Mouse (Mus musculus): ENCODE results near the gene Mfsd6. TPM values are rescaled to one million over a fixed set of nuclear protein-coding genes. Genes with fewer than 3 reads are reported as not detected.

Gene Mfsd6
- total RNA-seq (2021), result 10 to 100 TPM; 81.2 to 83.3 TPM
- long read RNA-seq, full-length matches to known transcripts, result 35 of 114 reads
- long read RNA-seq, partial matches to known transcripts, result 12 of 114 reads
- long read RNA-seq, other reads (novel, unspliced or antisense), result 67 of 114 reads

DNA sequence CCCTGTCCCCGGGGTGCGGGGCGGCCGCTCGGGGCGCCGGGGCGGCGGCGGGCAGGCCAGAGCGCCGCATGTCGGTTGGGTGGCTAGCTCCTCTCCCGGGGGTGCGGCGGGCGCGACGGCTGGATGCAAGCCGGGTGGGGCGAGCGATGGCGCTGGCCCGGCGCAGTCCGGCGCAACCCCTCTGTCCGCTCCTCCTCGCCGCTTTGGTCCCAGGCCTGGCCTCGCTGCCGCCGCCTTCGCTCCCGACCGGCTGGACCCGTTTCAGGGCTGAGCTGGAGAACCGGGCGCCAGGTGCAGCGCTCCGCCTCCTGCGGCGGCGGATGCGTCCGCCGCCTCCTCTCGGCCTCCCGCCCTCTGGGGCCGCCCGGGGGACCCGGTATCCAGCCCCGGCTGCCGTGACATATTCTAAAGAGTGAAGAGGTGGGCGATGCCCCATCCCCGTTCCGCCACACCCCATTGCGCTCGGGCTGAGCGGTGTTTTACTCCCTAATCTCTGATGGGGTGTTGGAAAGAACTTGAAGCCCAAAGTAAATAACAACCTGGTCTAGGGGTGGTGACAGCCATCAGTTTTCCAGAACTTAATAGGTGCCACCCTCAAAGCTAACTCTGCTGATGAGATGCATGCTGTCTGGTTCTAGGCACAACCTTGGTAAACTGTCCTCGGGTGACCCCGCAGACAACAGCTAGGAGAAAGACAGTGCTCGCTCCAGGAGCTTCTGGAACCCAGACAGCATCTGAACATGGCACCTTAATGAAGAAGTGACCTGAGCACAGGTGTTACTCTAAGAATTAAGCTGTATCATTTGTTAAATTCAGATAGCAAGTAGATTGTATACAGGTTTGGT, at the start of gene Mfsd6:
Mfsd6 (minus strand) TSS at position 407 of the 845 bp plus-strand sequence.
- peak in 1 of 2 experiments; percentile 55 for DNase-seq (ENCODE audit: low spot score in 2 of 2)

DNA sequence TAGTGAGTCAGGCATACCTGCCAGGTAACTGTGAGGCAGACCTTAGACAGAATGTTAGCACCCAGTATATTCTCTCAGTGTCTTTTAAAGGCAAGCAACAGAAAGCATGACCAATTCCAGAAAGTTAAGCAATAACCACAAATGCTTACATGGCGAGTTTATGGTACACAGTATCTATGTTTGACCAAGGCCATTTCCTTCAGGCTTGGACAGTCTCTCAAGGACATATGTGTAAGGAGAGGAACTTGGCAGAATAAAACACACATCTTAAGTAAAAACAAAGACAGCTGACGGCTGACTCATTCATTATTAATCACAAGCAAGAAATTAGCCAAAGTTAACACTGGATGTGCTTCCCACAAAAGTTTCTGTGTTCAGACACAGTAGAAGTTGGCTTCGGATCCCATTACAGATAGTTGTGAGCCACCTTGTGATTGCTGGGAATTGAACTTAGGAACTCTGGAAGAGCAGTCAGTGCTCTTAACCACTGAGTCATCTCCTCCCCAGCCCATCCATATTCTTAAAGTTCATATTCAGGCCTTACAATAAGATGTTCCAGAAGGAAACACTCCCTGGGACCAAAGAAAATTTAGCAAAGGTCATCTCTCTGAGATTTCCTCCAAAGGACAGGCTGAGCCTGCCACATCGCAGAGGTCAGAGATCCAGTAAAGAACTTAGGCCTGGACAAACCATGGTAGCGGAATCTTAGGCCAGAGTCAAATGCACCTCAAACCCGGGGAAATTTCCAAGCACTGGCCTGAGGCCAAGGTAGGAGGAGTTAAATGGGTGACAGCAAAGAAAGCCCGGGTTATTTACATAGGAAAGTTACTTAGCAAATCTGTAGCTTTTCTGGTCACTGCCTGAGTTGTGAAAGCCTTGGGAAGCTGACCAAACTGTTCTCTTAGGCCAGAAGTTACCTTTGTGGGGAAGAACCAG, 38.2 kb upstream of the Mfsd6 start:
- DNase-seq (ENCODE audit: low spot score in 2 of 2), result no peak

DNA sequence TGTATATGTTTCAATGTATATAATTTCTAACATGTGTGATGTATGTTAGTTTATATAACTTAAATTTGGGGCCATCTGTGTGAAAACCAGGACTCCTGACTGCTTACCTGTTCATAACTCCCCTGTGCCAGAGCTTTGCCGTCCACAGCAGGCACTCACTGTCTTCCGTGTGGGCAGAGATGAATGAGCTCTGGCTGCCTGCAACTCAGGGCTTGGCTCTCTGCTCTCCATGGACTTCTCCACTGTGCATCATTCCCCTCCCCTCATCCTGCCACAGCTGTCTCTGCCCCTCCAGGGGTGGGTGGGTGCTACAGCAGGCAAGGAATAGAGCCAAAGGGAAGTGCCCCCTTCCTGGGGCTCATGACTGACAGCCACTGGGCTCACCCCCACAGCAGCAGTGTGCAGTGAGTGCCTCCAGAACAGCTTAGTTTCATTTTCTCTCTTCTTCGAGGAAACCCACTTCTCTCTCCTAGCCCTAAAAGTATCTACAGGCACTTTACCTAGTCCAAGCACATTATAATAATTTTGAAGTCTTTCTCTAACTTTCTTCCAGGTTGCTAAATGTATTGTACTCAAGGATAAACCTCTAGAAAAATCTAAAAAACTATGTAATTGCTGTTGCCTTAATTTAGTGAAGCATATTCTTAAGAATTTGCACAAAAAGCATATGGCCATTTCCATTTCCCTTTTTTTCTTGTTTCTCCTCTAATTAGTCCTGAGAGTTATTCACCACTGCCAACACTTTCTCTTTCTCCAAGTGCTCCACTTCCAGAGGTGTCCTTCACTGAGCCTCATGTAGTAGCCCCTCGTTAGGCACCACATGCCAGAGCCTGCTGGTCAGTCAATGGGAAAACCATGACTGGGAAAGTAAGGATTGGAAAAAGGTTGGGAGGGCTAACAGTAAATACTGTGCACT, 36.9 kb upstream of the Mfsd6 start:
- no peak for DNase-seq (ENCODE audit: low spot score in 2 of 2)

DNA sequence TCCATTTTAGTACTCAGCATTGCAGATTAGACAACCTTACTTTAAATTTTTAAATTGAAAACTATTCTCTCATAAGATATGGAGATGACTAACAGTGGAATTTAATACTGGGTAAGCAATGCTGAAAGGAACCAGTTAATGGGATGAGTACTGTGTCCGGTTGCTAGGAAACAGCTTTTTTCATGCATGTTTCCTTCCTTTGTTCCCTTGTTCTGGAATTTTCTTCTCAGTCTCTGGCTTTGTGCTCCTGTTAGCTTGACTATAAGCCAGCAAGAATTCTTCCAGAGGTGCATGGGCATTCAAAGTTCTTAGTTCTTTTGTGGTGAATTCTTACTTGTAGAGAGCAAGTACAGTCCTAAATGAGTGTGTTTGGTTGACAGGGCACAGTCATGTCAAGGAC, 30.9 kb upstream of the Mfsd6 start:
- DNase-seq (ENCODE audit: low spot score in 2 of 2), result no peak

DNA sequence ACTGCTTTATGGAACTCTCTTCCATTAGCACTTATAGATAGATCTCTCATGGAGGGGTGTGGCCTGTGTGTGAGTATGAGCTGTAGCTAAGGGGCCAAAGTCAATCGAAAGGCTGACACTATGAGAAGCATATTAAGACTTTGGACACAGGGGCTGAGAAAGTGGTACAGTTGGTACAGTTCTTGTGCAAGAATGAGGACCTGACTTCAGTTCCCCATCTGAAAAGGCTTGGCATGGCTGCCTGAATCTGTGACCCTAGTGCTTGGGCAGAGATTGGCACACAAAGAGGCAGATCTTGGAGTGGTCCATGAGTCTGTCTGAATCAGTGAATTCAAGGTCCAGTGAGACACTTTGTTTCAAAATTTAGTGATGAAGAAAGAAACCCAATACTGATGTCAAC, 27.1 kb upstream of the Mfsd6 start:
- DNase-seq (ENCODE audit: low spot score in 2 of 2), result no peak

DNA sequence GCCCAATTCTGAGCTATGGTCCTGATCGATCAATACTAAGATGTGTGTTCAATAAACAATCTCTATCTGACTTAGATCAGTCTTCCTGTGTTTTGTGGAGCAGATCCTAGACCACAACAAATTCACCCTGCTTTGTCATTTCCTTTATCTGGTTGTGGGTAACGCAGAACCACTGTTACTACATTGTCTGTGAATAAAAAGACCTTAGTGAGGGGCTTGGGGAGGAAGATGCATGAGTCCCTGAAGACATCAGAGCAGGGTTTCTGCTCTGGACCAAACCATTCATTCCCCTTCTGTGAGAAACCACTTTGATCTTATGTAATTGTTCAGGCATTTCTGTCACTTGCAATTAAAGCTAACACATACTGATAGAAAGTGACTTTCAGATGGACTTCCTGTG, 26.6 kb upstream of the Mfsd6 start:
- no peak for DNase-seq (ENCODE audit: low spot score in 2 of 2)

DNA sequence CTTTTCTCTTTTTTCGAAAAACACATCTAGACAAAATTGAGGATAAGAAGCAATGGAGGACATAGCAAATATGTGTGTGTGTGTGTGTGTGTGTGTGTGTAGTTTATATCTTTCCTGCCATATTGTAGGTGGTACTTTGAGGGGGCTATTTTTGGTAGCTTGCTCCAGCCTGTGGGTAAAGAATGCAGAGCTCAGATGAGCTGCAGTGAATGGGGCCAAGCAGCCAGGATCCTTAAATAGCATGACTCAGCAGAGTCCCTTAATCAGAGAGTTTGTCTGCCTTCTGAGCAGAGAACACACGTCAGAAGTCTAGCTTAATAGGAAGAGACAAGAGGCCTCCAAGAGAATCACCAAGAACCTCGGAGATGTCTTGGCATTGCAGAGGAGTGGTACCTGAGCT, 25.4 kb upstream of the Mfsd6 start:
- peak in 1 of 2 experiments; percentile 10 for DNase-seq (ENCODE audit: low spot score in 2 of 2)

DNA sequence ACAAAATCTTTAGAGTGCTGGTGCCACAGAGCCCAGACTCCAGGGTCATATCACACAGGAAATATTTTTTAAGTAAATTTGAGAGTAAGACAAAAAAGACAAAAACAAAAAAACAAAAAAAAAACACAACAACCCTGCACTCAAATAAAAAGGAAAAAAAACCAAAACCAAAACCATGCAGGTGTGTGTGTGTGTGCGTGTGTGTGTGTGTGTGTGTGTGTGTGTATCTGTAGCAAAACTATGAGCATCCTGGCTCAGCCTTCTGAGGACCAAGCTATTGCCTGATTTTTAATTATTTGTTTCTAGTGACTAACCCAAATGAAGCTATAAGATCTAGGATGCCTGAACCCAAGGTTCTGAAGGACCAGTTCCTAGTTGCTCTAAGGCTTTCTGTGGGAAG, 24.4 kb upstream of the Mfsd6 start:
- no peak for DNase-seq (ENCODE audit: low spot score in 2 of 2)

DNA sequence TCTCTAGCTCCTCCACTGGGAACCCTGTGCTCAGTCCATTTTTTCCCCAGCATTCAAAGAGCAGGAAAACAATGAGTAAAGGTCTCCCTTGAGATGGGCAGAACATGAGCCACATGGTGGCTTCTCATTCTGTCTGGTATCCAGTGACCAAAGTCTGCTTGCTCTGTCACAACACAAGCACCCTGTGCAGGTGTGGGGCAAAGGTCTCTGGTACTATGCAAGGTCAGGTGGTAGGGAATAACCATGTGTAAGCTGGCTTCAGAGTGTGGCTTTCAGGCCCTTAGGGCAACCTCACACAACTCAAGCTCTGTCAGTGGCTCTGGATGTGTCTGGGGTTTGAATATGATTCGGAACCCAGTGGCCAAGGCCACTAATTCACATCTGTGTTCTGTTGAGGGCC, 22.7 kb upstream of the Mfsd6 start:
- DNase-seq (ENCODE audit: low spot score in 2 of 2), result no peak

DNA sequence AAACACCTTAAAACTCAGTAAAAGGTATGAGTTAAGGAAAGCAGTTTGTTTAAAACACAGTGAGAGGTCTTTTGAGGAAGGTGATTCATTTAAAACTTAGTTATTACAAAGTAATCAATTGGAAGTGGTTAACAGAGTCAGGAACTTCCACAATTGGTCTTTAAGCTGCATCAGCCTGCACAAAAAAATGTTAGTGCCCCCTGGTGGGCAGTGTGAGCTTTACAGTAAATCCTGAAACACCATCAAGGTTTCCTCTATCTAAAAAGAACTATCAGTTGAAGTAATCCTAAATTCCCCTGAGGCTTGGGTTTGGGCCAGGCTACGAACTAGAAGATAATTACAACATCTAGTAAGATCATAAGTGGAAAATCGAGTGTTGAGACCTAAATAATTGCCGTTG, 21.0 kb upstream of the Mfsd6 start:
- peak in 1 of 2 experiments; percentile 74 for DNase-seq (ENCODE audit: low spot score in 2 of 2)

DNA sequence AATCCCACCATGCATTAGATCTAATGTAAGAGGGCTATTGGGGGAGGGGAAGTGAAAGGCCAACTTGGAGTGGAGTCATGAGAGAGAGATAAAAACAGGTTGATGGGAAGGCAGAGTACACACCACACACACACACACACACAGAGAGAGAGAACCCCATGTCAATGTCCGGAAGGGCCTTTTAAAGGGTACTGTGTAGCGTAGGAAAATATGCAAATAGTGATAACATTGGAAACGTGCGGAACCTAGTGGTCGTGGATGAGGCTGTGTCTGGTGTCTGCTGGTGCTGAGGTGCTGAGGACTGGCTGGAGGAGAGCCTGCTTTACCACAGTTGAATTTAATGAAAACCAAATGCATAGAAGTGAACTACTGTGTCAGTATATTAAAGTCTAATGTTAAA, 15.3 kb upstream of the Mfsd6 start:
- no peak for DNase-seq (ENCODE audit: low spot score in 2 of 2)

DNA sequence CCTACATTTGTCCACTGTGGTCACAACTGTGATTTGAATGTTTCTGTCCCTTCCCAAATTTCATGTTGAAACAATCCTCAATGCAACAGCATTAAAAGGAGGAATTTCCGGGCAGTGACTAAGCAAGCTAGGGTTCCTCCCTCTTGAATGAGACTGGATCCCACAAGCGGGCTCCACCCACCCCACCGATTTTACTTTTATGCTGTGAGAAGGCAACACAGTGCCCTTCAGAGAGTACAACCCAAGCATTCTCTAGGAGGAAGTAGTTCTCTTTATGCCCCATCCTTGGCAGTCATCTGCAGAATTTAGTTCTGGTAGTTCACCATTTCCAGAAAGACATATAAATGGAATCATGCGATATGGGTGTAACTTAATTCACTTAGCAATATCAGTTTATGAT, 6.9 kb upstream of the Mfsd6 start:
- no peak for DNase-seq (ENCODE audit: low spot score in 2 of 2)

DNA sequence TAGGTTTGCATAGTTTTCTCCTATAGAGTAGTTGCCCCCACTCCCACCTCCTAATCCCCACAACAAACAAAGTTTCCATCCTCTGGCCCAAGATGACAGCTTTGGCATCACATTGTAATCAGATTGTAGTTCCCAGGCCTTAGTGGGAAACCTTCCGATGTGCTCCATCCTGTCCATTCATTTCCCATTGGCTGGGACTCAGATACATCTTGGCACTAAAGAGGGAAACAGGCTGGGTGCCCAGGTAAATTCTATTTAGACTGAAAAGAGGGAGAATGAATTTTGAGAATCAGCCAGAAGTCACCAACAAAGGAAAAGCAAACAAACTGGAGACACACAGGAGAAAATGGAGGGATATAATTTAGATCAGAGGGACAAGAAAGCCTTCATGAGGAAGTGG, 3.0 kb upstream of the Mfsd6 start:
- no peak for DNase-seq (ENCODE audit: low spot score in 2 of 2)

DNA sequence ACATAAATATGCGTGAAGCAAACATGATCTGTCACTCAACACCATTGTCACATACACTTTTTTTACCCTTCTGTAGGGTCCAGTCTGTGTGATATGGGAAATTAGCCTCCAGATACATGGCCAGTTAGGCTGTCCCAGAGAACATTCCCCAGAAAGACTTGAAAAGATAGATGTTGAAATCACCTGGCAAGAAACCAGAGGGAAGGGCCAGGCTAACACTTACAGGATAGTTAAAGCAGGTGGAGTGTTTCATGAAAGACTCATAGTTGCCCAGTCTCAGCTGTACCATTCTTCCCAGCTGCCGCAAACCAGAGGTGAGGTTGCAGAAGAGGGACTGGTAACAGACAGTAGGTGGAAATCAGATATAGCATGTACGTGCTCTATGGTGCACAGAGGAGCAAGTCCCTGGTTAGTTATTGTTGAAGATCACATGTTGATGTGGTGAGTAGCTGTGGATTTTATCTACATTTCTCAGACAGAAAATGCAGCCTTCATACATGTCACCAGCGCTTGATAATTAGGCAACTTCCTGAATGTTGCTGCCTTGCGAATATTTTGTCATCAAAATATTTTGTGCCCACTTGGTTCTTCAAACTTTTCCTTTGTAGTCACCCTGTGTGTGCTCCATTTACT, 1.7 kb upstream of the Mfsd6 start:
- DNase-seq (ENCODE audit: low spot score in 2 of 2), result no peak

DNA sequence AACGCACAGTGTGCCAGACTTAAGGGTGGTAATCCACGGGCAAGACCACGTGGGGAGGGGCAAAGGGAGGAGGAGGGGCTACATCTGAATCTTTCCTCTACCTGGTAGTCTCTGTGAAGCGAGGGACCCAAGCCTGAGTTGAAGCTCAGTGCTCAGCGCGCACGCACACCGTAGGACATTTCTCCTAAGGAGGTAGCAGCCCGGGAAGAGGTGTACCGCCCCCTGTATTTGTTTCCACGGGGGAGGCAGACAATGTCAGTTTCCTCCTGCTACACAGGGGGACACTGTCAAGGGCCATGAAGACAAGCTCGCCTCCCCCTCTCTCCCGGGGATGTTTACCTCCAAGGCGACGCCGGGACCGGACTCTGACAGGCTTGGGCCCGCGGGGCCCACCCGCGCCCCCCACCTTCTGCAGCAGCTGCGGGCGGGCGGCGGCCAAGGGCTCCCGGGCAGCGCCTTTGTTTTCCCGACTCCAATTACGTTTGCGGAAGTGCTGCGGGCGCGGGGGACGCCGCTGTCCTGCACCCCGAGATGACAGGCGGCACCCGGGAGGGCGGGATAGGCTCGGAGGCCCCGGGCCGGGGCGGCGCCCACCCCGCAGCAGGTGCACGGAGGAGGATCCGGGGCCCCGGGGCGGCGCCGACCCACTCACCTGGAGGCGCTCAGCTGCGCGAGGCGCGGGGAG, 749 bp downstream of the Mfsd6 start:
- peak in 1 of 2 experiments; percentile 62 for DNase-seq (ENCODE audit: low spot score in 2 of 2)

DNA sequence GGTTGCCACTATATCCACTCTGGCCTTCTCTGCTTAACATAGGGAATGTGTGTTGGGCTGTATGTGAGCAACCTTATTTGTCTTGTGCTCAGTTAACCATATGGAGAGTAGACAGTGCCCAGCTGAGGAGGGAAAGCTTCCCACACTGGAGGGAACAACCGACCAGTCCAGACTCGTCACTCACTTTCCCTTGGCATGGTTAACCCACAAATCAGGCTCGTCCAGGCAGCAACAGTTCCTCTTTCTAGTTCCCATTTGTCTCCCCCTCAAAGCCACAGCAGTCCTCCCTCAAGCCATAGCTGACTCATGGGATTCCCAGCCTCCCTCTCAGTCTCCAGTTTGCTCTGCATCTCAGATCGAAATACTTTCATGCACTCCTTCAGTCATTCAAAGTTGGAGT, 4.7 kb downstream of the Mfsd6 start:
- DNase-seq (ENCODE audit: low spot score in 2 of 2), result no peak

DNA sequence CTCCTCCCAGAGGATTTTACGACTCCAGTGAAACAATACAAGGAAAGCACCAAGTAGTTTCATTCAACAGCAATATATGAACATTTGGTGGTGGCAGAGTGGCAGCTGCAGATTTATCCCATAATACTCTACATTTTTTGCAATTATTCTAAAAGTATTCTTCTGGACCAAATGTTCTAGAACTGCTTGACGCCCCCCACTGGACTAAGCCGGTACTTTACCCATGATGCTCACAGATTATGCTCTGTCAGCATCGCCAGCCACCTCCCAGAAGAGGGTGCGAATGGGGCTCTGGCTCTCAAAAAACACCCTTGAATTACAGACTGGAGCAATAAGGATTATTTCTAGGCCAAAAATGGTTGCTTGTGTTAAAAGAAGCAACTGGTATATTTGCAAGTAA, 8.2 kb downstream of the Mfsd6 start:
- DNase-seq (ENCODE audit: low spot score in 2 of 2), result peak; percentile 49 to 88

DNA sequence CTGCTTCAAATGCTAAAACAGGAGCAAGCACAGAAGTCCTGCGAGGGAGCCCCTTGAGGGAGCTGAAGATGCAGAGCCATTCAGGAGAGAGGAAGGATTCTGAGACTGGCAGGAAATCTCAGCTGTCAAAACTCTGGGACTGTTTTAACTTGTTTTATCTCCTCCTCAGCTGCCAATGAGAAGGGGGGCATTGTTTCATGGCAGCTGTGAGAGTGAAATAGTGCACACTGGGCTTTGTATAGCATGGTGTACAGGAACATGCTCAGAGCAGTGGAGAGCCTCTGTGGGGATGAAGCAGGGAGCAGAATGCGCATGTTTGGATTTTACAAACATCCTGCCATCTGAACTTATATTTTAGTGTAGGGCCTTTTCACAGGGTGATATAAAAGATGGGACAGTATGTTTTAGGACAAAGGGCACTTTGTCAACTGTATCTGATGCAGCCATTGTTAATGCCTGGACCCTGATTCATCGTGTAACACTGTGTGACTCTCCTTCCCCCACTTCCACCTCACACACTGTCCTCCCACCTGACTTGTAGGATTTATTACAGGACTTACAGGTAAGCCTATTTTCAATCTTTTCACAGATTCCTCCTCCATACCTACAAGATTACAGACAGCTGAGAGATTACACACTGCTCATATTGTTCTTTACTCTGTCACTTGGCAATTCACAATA, 9.1 kb downstream of the Mfsd6 start:
- no peak for DNase-seq (ENCODE audit: low spot score in 2 of 2)

DNA sequence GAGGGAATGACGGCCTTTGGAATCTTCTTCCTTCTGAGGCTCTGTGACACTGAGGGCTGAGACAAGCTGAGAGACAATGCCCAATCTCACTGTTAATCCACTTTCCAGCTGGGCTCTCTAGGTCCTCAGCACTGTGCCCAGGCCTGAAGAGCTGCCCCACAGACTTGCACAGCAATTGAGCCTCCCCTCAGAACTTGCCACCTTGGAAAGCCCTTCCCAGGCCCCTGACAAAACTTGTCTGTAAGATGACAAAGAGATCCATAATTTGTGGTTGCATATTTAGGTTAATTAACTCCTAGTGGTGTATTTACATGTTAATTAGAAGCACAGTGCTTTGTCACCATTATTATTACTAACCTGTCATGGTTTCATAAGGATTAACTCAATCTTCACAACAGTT, 12.8 kb downstream of the Mfsd6 start:
- DNase-seq (ENCODE audit: low spot score in 2 of 2), result no peak

Measured in layer of hippocampus, adult 18-20 months (tissue).